In the genomic region with DNA sequence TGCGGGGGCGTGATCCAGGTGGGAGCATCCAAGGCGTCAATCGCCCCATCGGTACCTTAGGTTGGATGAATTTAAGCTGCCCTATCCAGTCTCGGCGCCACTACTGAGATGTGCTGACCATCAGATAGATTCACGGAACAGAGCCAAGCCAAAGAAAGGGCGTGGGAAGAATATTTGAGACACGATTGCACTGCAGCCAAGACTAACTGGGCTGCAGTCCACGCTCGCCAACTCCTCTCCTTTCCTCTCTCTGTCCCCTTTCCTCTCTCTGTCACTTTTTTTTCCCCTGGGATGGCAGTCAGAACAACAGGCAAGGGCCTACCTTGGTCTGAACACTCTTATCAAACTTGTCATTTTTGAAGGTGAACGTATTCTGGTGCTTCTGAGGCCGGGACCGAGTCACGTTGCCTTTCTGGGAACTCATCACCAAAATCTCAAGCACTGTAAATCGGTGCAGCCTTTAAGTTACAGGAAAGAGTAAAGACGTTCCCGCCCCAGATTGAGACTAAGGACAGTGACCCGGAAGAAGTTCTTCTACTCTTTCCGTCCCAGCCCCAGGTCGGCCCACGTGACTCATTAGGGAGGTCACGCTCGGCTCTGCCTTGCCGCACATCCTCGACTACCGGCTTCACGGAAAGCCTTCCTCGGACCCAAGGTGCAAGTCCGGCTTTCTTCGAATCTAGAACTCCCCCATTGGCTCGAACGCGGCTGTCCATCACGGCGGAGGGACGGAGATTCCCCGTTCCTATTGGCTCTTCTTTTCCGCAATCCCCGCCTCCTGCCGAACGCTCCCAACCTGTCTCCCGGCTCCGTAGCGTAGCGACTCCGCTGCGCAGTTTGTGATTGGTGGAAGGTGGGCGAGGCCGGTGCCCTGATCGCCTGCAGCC, we compare ENCODE assay signal across 8 mouse cellular contexts. TPM values are rescaled to one million over a fixed set of nuclear protein-coding genes. Genes with fewer than 3 reads are reported as not detected.
DNase-seq lines count a peak whose midpoint lies in the region; ATAC-seq lines count a peak whose summit lies in the region.

A gene (minus strand): TSS at position 692 of the 887 bp plus-strand sequence.

- ATAC-seq in inflammation-experienced regulatory T-cells, adult 6 months, result peak; percentile 86
- peak; percentile 98 for ATAC-seq in megakaryocyte-erythroid progenitor cell, adult 5-6 weeks (replicated peaks; ENCODE audit: low FRiP score, low TSS enrichment, poor library complexity, severe bottlenecking)

- intact Hi-C loops in gastrocnemius, postnatal 14 days (cut with DNase I; ENCODE audit: low total_unique reads), result no loop called here
- intact Hi-C loops in left cerebral cortex, postnatal 10 days (cut with DNase I), result loop anchor here (5.0 to 10.0 kb wide), 3 partner anchors 75 to 652 kb away; no protein-coding TSS in a partner anchor

- DNase-seq in adrenal gland, adult (ENCODE audit: inconsistent age in 2 of 2, low spot score in 1 of 2), result peak; percentile 99
- DNase-seq in embryo, embryonic 10.5 days (ENCODE audit: low spot score), result peak; percentile 98
- peak; percentile 97 for DNase-seq in gastrocnemius, postnatal 14 days
- peak; percentile 96 to 98 for DNase-seq in left cerebral cortex, postnatal 10 days (ENCODE audit: extremely low spot score in 1 of 2, low spot score in 2 of 2)
- DNase-seq in right cerebral cortex, postnatal 25 days, result peak; percentile 96
- peak; percentile 95 to 96 for DNase-seq in urinary bladder, postnatal 4 days (ENCODE audit: low spot score in 2 of 2)

RNA-seq across cellular contexts. Expression of the gene that starts here (rescaled TPM):
- 10 to 100 TPM; 11.9 to 12.2 TPM for total RNA-seq in gastrocnemius, postnatal 14 days (2021)
- 10 to 100 TPM; 41.3 to 50.2 (median 41.6) TPM for polyA plus RNA-seq in inflammation-experienced regulatory T-cells, adult 6 months (2017; shearing (Covaris generic))
- 10 to 100 TPM; 24.6 to 25.0 TPM for total RNA-seq in left cerebral cortex, postnatal 10 days (2021)
- 12.6 and 12.8 TPM in 2 replicates for total RNA-seq in megakaryocyte-erythroid progenitor cell, adult 5-6 weeks (2014; fragmentation: Nextera tagmentation)
- total RNA-seq in megakaryocyte-erythroid progenitor cell, adult 5-6 weeks (2017), result 26.1 and 35.8 TPM in 2 replicates

Comparison
In these comparisons a context has a peak if more than half of its experiments do, and no peak if none do; other contexts are left out.
1. Peak in every context shown above with its lines: DNase-seq and ATAC-seq.